Mouse (Mus musculus) testis, adult 2 months (tissue): ENCODE results near the gene Tra2a.

Experiments
- CTCF ChIP-seq: fragments of 200-500 bp; IDR thresholded peaks from 2 replicates; pipeline ENCODE4 v1.5.1; 2012; ENCODE audit warnings: low read depth, mild to moderate bottlenecking, inconsistent platforms, low read length, moderate library complexity; ENCODE audit not compliant: control insufficient read depth, insufficient read depth, insufficient replicate concordance
- POLR2A ChIP-seq: fragments of 200-500 bp; IDR thresholded peaks from 2 replicates; pipeline ENCODE4 v1.6.1; 2012; ENCODE audit warnings: low read depth, mild to moderate bottlenecking, inconsistent platforms, low read length, moderate library complexity; ENCODE audit not compliant: control insufficient read depth

GRCm38 (mm10) chr6:49225728-49226123 is 38.1 kb downstream of the Tra2a start:
- TF ChIP-seq POLR2A, result no peak
- no peak for TF ChIP-seq CTCF
